Mouse (Mus musculus) thymus, adult 18-20 months (tissue): ENCODE data around the gene Hspa1l.
A peak's percentile ranks its signal among the peaks of the same experiment; 100 is the strongest.

ENCODE experiments used
- DNase-seq, 2 experiments: peaks; one replicate each; pipeline ENCODE4 v3.0.0; 2022; ENCODE audit warnings: mixed read lengths in 2 of 2

The Hspa1l gene

GRCm38 (mm10) chr17:35027277-35028068 lies 55.0 kb downstream of the Hspa1l start, which contains the start of gene Sapcd1:
TSS of gene Sapcd1 (minus strand) at chr17:35028016.
- DNase-seq = peak in 1 of 2 experiments; percentile 9

- no peak for DNase-seq
Observed at GRCm38 (mm10) chr17:35028315-35028714, 55.8 kb downstream of the Hspa1l start.
